Mouse (Mus musculus): ENCODE data around the gene H2-Oa. TPM values are rescaled to one million over a fixed set of nuclear protein-coding genes. Genes with fewer than 3 reads are reported as not detected.

The H2-Oa gene
- polyA plus RNA-seq, 1 experiment from 2014 or later: 1.1 TPM

DNA sequence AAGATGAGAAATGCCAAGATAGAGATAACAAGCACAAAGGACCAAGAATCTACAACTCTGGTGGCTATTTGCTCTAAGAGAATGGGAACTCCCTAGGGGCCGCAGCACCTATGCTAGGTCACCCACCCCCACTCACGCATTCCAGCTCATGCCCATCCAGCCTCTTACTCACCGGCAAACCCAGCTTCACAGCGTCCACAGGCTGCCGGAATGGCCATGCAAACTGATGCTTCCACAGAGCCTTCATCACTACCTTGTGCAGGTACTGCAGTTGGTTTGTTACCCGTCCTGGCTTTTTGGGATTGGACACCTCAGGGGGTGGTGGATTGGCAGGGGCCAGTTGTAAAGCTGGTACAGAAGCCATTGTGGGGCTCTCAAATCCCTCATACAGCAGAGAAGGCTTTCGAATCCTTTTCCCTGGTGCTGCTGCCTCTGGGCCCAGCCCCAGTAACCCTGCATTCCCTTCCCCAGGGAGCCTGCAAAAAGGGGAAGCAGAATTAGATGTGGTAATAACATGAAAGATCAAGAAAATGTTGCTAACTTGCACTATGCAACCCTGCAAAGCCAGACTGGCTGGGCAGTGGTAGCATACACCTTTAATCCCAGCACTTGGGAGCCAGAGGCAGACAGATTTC lies 24.7 kb downstream of the H2-Oa start:
- peaks cover 71% of the 10 kb centered on the region for H3K36me3 ChIP-seq (ENCODE audit: control insufficient read depth, insufficient read depth, low read length)
- H3K27ac ChIP-seq (ENCODE audit: low read depth): no peak overlapping the region
- no peaks in the 10 kb centered on the region for H3K27me3 ChIP-seq (replicated peaks; ENCODE audit: control insufficient read depth, insufficient read depth, low read length)
- H3K4me3 ChIP-seq (ENCODE audit: low read depth, low read length): peak overlapping the region; percentile 95
- peak overlapping the region; percentile 89 for H3K9ac ChIP-seq (ENCODE audit: low read length)
- WGBS: 28% methylated on average over 7 of the region's 7 CpGs
- DNase-seq (ENCODE audit: low spot score) (no peak), ATAC-seq (replicated peaks; ENCODE audit: low FRiP score, low TSS enrichment, low read depth) (no peak)
- no peaks in the 10 kb centered on the region for H3K9me3 ChIP-seq (ENCODE audit: control insufficient read depth, low read length)
- peaks cover 9% of the 10 kb centered on the region for H3K4me1 ChIP-seq (replicated peaks; ENCODE audit: control insufficient read depth, insufficient read depth, low read length)
- peak overlapping the region; percentile 97 for H3K4me2 ChIP-seq (ENCODE audit: low read length)

GRCm38 (mm10) chr17:34117421-34118112 lies 25.4 kb downstream of the H2-Oa start:
- Histone ChIP-seq H3K4me3 (ENCODE audit: low read depth, low read length) (peak overlapping the region; percentile 95), H3K4me1 (replicated peaks; ENCODE audit: control insufficient read depth, insufficient read depth, low read length) (peaks cover 9% of the 10 kb centered on the region), H3K9me3 (ENCODE audit: control insufficient read depth, low read length) (no peaks in the 10 kb centered on the region), H3K36me3 (ENCODE audit: control insufficient read depth, insufficient read depth, low read length) (peaks cover 64% of the 10 kb centered on the region), H3K9ac (ENCODE audit: low read length) (peak overlapping the region; percentile 89), H3K27ac (ENCODE audit: low read depth) (no peak overlapping the region), H3K27me3 (replicated peaks; ENCODE audit: control insufficient read depth, insufficient read depth, low read length) (no peaks in the 10 kb centered on the region), H3K4me2 (ENCODE audit: low read length) (peak overlapping the region; percentile 97)
- ATAC-seq (replicated peaks; ENCODE audit: low FRiP score, low TSS enrichment, low read depth) (no peak), DNase-seq (ENCODE audit: low spot score) (no peak)
- WGBS: 1% methylated on average over 5 of the region's 5 CpGs

DNA sequence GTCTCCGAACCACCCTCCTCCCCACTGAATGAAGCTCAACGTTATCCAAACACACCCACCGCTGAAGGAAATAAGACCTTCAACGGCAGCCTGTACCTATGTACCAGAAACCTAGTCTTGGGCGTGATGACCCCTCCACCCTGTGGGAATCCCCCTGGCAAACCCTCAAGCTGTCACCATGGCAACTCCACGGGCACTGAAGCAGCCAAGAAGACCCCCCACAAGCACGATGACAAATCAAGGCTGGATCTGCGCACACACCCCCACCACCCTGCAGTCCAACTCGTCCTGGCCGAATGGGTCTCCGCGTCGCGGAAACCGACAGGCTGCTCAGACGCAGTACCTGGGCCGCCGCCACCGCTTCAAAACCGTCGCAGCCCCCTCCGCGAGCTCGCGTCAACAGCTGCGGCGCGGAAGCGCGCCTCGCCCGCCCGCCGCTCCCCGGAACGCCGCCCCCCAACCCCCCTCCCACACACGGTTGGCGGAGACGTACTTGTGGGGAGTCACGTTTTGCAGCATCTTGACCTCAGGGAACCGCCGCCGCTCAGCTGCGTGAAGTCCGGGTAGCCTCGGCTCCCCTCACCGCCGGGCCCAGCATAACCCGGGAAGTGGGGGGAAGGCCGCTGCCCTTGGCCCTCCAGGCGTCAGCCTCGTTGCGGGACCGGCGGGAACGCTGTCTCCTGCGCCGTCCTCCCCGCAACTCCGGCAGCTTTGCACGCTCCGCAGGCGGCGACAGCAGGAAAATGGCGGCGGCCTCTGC lies 26.2 kb downstream of the H2-Oa start:
- ATAC-seq (replicated peaks; ENCODE audit: low FRiP score, low TSS enrichment, low read depth): no peak
- peak overlapping the region; percentile 100 for H3K27ac ChIP-seq (ENCODE audit: low read depth)
- 2% methylated on average over 67 of the region's 67 CpGs for WGBS
- peak; percentile 74 for DNase-seq (ENCODE audit: low spot score)
- peak overlapping the region; percentile 95 for H3K4me3 ChIP-seq (ENCODE audit: low read depth, low read length)
- H3K9ac ChIP-seq (ENCODE audit: low read length): peak overlapping the region; percentile 89
- peaks cover 56% of the 10 kb centered on the region for H3K36me3 ChIP-seq (ENCODE audit: control insufficient read depth, insufficient read depth, low read length)
- H3K9me3 ChIP-seq (ENCODE audit: control insufficient read depth, low read length): no peaks in the 10 kb centered on the region
- peak overlapping the region; percentile 97 for H3K4me2 ChIP-seq (ENCODE audit: low read length)
- H3K27me3 ChIP-seq (replicated peaks; ENCODE audit: control insufficient read depth, insufficient read depth, low read length): no peaks in the 10 kb centered on the region
- peaks cover 9% of the 10 kb centered on the region for H3K4me1 ChIP-seq (replicated peaks; ENCODE audit: control insufficient read depth, insufficient read depth, low read length)

DNA sequence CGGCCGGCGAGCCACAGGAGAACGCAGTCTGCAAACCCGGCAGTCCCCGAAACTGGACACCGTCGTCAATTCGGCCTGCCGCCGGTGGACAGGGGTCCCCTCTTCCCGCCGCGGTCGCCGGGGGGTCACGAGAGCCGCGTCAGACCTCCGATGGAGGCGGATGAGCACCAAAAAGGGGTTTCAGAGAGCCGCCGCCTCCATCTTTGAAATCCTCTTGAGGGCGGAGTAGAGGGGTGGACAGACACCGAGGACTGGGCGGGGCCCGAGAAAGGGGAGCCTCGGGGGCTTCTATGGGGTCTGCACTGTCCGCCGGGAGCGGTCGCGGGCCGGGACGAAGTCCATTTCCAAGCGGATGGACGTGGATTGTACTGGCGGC lies 26.7 kb downstream of the H2-Oa start:
- H3K9me3 ChIP-seq (ENCODE audit: control insufficient read depth, low read length): no peaks in the 10 kb centered on the region
- peak overlapping the region; percentile 97 for H3K4me2 ChIP-seq (ENCODE audit: low read length)
- DNase-seq (ENCODE audit: low spot score): no peak
- under 1% methylated on average over 36 of the region's 38 CpGs for WGBS
- H3K36me3 ChIP-seq (ENCODE audit: control insufficient read depth, insufficient read depth, low read length): peaks cover 51% of the 10 kb centered on the region
- no peaks in the 10 kb centered on the region for H3K27me3 ChIP-seq (replicated peaks; ENCODE audit: control insufficient read depth, insufficient read depth, low read length)
- ATAC-seq (replicated peaks; ENCODE audit: low FRiP score, low TSS enrichment, low read depth): no peak
- H3K4me1 ChIP-seq (replicated peaks; ENCODE audit: control insufficient read depth, insufficient read depth, low read length): peaks cover 13% of the 10 kb centered on the region
- H3K9ac ChIP-seq (ENCODE audit: low read length): peak overlapping the region; percentile 89
- peak overlapping the region; percentile 100 for H3K27ac ChIP-seq (ENCODE audit: low read depth)
- peak overlapping the region; percentile 95 for H3K4me3 ChIP-seq (ENCODE audit: low read depth, low read length)

- Histone ChIP-seq H3K4me3 (ENCODE audit: low read depth, low read length) (peak within 1 kb of the TSS; percentile 95), H3K27ac (ENCODE audit: low read depth) (peak within 1 kb of the TSS; percentile 100), H3K36me3 (ENCODE audit: control insufficient read depth, insufficient read depth, low read length) (peaks cover 44% of the 10 kb centered on the region), H3K27me3 (replicated peaks; ENCODE audit: control insufficient read depth, insufficient read depth, low read length) (no peaks in the 10 kb centered on the region), H3K9me3 (ENCODE audit: control insufficient read depth, low read length) (no peaks in the 10 kb centered on the region), H3K9ac (ENCODE audit: low read length) (peak within 1 kb of the TSS; percentile 96), H3K4me1 (replicated peaks; ENCODE audit: control insufficient read depth, insufficient read depth, low read length) (peaks cover 16% of the 10 kb centered on the region), H3K4me2 (ENCODE audit: low read length) (peak within 1 kb of the TSS; percentile 97)
- under 1% methylated on average over 96 of the region's 96 CpGs for WGBS
- peak; percentile 100 for DNase-seq (ENCODE audit: low spot score)
- peak; percentile 79 for ATAC-seq (replicated peaks; ENCODE audit: low FRiP score, low TSS enrichment, low read depth)
Observed at GRCm38 (mm10) chr17:34119249-34120179, 27.4 kb downstream of the H2-Oa start, which contains the start of gene H2-DMa. H2-DMa (plus strand) TSS chr17:34119541.

- no peaks in the 10 kb centered on the region for H3K27me3 ChIP-seq (replicated peaks; ENCODE audit: control insufficient read depth, insufficient read depth, low read length)
- peak overlapping the region; percentile 100 for H3K27ac ChIP-seq (ENCODE audit: low read depth)
- no peaks in the 10 kb centered on the region for H3K9me3 ChIP-seq (ENCODE audit: control insufficient read depth, low read length)
- peak overlapping the region; percentile 97 for H3K4me2 ChIP-seq (ENCODE audit: low read length)
- peaks cover 22% of the 10 kb centered on the region for H3K4me1 ChIP-seq (replicated peaks; ENCODE audit: control insufficient read depth, insufficient read depth, low read length)
- H3K9ac ChIP-seq (ENCODE audit: low read length): peak overlapping the region; percentile 96
- peak; percentile 90 for DNase-seq (ENCODE audit: low spot score)
- under 1% methylated on average over 41 of the region's 42 CpGs for WGBS
- peak overlapping the region; percentile 95 for H3K4me3 ChIP-seq (ENCODE audit: low read depth, low read length)
- peaks cover 37% of the 10 kb centered on the region for H3K36me3 ChIP-seq (ENCODE audit: control insufficient read depth, insufficient read depth, low read length)
- ATAC-seq (replicated peaks; ENCODE audit: low FRiP score, low TSS enrichment, low read depth): peak; percentile 5
Observed at GRCm38 (mm10) chr17:34120180-34120723, 28.1 kb downstream of the H2-Oa start.

- ATAC-seq (replicated peaks; ENCODE audit: low FRiP score, low TSS enrichment, low read depth) (peak; percentile 6), DNase-seq (ENCODE audit: low spot score) (peak; percentile 92)
- peak overlapping the region; percentile 100 for H3K27ac ChIP-seq (ENCODE audit: low read depth)
- peaks cover 31% of the 10 kb centered on the region for H3K36me3 ChIP-seq (ENCODE audit: control insufficient read depth, insufficient read depth, low read length)
- peak overlapping the region; percentile 96 for H3K9ac ChIP-seq (ENCODE audit: low read length)
- under 1% methylated on average over 29 of the region's 31 CpGs for WGBS
- no peaks in the 10 kb centered on the region for H3K9me3 ChIP-seq (ENCODE audit: control insufficient read depth, low read length)
- H3K4me3 ChIP-seq (ENCODE audit: low read depth, low read length): peak overlapping the region; percentile 95
- peak overlapping the region; percentile 97 for H3K4me2 ChIP-seq (ENCODE audit: low read length)
- no peaks in the 10 kb centered on the region for H3K27me3 ChIP-seq (replicated peaks; ENCODE audit: control insufficient read depth, insufficient read depth, low read length)
- H3K4me1 ChIP-seq (replicated peaks; ENCODE audit: control insufficient read depth, insufficient read depth, low read length): peaks cover 16% of the 10 kb centered on the region; the same call in 1 of the 2 replicates
Observed at GRCm38 (mm10) chr17:34120814-34121171, 28.7 kb downstream of the H2-Oa start.

Data from intestine, embryonic 14.5 days (tissue).